Mouse (Mus musculus) mesoderm, embryonic 11.5 days (tissue): Measurements from ENCODE around the gene Stag3.
A peak's percentile ranks its signal among the peaks of the same experiment; 100 is the strongest.

Experiments
- DNase-seq: peaks from one replicate; pipeline ENCODE4 v3.0.0-alpha.2; 2012; ENCODE audit warnings: low read depth, low spot score

The Stag3 gene

GRCm38 (mm10) chr5:138268980-138269379 lies 11.1 kb upstream of the Stag3 start:
- no peak for DNase-seq

GRCm38 (mm10) chr5:138271232-138271631 lies 8.8 kb upstream of the Stag3 start:
- DNase-seq: no peak

GRCm38 (mm10) chr5:138272409-138272923 lies 7.6 kb upstream of the Stag3 start, which contains the start of gene Gal3st4:
Gene Gal3st4, minus strand, starts transcription at chr5:138272840.
- peak; percentile 58 for DNase-seq

- no peak for DNase-seq
Measured at GRCm38 (mm10) chr5:138274186-138274585, 5.9 kb upstream of the Stag3 start.

GRCm38 (mm10) chr5:138275216-138276050 lies 4.6 kb upstream of the Stag3 start:
- DNase-seq: no peak

GRCm38 (mm10) chr5:138277994-138278393 lies 2.0 kb upstream of the Stag3 start:
- no peak for DNase-seq

- no peak for DNase-seq
Measured at GRCm38 (mm10) chr5:138280425-138280768, 357 bp downstream of the Stag3 start.

GRCm38 (mm10) chr5:138280829-138281228 lies 789 bp downstream of the Stag3 start:
- DNase-seq: no peak

- no peak for DNase-seq
Measured at GRCm38 (mm10) chr5:138281798-138282197, 1.8 kb downstream of the Stag3 start.

GRCm38 (mm10) chr5:138283540-138283939 lies 3.5 kb downstream of the Stag3 start:
- no peak for DNase-seq

- no peak for DNase-seq
Measured at GRCm38 (mm10) chr5:138287861-138288260, 7.8 kb downstream of the Stag3 start.

GRCm38 (mm10) chr5:138291638-138292037 lies 11.6 kb downstream of the Stag3 start:
- no peak for DNase-seq

GRCm38 (mm10) chr5:138294158-138294557 lies 14.1 kb downstream of the Stag3 start:
- DNase-seq: no peak

GRCm38 (mm10) chr5:138299613-138300012 lies 19.6 kb downstream of the Stag3 start:
- no peak for DNase-seq

GRCm38 (mm10) chr5:138312795-138313194 lies 32.8 kb downstream of the Stag3 start:
- no peak for DNase-seq

- DNase-seq: no peak
Measured at GRCm38 (mm10) chr5:138341661-138342060, 61.6 kb downstream of the Stag3 start, which contains the start of gene Pvrig. Gene Pvrig, plus strand, starts transcription at chr5:138341961.

GRCm38 (mm10) chr5:138343216-138343615 lies 63.2 kb downstream of the Stag3 start:
- DNase-seq: no peak
